Mouse (Mus musculus): Measurements from ENCODE around the gene Thada.

Gene Thada

DNA sequence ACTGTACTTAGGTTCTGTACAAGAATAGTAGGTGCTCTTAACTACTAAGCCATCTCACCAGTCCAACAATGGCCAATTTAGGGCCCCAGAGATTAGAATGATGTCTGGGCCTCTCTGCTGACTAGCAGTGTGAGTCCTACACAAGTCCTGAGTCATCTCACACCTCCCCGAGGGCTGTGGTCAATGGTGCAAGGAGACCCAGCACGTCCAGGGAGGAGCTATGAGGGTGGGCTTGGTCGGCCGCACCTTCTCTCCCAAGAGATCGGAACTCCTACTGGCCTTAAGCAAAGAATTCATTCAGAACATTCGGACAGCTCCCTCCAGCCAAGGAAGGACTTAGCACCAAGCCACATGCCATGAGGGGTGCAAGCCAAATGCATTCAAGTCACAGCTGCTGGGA lies 314.7 kb downstream of the Thada start:
- DNase-seq (ENCODE audit: low read depth in 1 of 2, low spot score in 2 of 2), result no peak

- no peak for DNase-seq (ENCODE audit: low read depth in 1 of 2, low spot score in 2 of 2)
These were observed 315.7 kb downstream of the Thada start for GRCm38 (mm10) chr17:84150291-84150690.

DNA sequence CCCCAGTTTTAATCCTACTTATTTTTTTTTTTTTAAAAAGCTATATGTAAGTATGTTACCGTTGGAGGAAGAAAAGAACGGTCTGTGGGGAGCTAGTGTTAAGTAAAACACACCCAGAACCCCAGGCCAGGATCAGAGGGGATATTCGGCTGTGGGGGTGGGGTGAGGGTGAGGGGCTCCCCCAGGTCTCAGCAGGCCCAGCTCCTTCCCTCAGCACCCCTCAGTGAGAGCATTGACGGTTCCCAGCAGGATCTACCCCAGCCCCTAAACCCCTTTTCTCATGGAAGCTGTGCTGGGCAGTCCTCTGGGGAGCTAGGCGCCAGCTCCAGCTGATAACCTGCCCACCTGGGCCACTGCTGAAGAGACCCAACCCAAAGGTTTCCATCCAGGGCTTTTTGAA lies 316.4 kb downstream of the Thada start:
- DNase-seq (ENCODE audit: low read depth in 1 of 2, low spot score in 2 of 2), result no peak

- DNase-seq (ENCODE audit: low read depth in 1 of 2, low spot score in 2 of 2), result no peak
These were observed 317.2 kb downstream of the Thada start for GRCm38 (mm10) chr17:84148499-84149484.

DNA sequence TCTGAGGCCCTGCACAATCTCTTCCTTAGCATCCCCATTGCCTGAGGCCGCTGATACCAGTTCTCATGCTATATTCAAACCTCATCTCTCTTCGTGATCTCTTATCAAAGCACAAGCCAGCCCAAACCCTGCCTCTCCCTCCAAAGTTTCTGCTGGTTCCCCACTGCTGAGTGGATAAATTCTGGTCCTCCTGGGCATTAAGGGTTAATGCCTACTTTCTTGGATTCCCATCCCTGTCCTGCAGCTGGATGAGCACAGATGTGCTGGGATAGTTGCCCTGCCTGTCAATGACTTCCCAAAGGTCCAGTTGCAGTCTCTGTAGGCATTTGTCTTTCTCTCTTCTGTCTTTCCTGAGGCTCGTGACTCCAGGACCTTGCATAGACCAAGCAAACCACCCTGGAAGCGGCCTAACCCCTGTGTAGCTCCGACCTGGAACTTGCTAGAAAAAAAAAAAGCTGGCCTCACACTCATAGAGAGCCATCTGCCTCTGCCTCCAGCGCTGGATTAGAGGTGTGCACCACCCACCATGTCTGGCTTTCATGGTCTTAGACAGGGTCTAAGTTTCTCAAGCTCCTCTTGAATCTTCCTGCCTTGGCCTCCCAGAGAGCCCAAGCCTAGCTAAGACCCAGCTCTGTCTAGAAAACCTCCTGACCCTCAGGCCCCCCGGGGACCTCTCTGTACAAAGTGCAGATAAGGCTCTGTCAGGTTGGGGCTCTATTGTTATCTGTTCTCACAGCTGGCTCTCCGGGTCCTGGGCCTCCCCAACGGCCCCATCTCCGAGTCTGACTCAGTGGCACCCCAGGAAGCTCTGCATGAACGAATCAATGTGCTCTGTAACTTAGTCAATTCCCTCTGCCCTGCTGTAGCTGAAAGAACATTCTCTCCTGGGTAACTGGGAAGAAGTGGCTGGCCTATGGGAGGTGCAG lies 318.6 kb downstream of the Thada start:
- no peak for DNase-seq (ENCODE audit: low read depth in 1 of 2, low spot score in 2 of 2)

- no peak for DNase-seq (ENCODE audit: low read depth in 1 of 2, low spot score in 2 of 2)
These were observed 319.4 kb downstream of the Thada start for GRCm38 (mm10) chr17:84146458-84147182.

GRCm38 (mm10) chr17:84145826-84146287 lies 320.1 kb downstream of the Thada start:
- DNase-seq (ENCODE audit: low read depth in 1 of 2, low spot score in 2 of 2), result peak; percentile 42 to 71

- no peak for DNase-seq (ENCODE audit: low read depth in 1 of 2, low spot score in 2 of 2)
These were observed 321.0 kb downstream of the Thada start for GRCm38 (mm10) chr17:84144762-84145599.

- DNase-seq (ENCODE audit: low read depth in 1 of 2, low spot score in 2 of 2), result no peak
These were observed 321.9 kb downstream of the Thada start for GRCm38 (mm10) chr17:84144130-84144529.

- DNase-seq (ENCODE audit: low read depth in 1 of 2, low spot score in 2 of 2), result no peak
These were observed 322.7 kb downstream of the Thada start for GRCm38 (mm10) chr17:84143219-84143844.

DNA sequence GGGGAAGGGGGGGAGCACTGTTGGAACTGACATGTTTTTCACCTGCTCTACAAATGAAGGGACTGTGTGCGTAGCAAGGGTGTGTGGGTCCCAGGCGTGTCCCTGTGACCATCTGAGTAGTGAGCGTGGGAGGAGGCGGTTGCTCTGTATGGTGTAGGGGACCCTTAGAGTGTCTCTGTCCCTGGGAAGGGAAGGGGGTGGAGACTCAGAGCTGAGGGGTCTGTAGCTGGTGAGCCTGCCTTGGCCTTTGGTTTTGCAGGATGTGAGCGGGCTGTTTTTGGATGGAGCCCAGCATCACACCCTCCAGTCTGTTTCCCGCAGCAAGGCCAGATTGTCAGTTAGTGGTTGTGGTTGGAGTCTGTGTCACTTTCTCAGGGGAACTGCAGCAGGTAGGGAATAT lies 324.3 kb downstream of the Thada start:
- DNase-seq (ENCODE audit: low read depth in 1 of 2, low spot score in 2 of 2), result no peak

GRCm38 (mm10) chr17:84140822-84141507 lies 325.0 kb downstream of the Thada start:
- peak in 1 of 2 experiments; percentile 77 for DNase-seq (ENCODE audit: low read depth in 1 of 2, low spot score in 2 of 2)

All from monocyte, adult 2 months (primary cell).